Mouse (Mus musculus) lung, postnatal 0 days (tissue): ENCODE results near the gene Zc2hc1c.

Experiments used
- CTCF ChIP-seq: IDR thresholded peaks from 2 replicates; pipeline ENCODE4 v1.5.1; 2016; ENCODE audit warnings: antibody characterized with exemption, mild to moderate bottlenecking
- EP300 ChIP-seq: IDR thresholded peaks from 2 replicates; pipeline ENCODE4 v1.6.1; 2016; ENCODE audit warnings: antibody characterized with exemption, mild to moderate bottlenecking, control low read depth

GRCm38 (mm10) chr12:85296915-85297314 is 8.5 kb downstream of the Zc2hc1c start:
- TF ChIP-seq CTCF (no peak), EP300 (no peak)
